Mouse (Mus musculus) gastrocnemius, adult 18-20 months (tissue): ENCODE measurements around the gene Tnnt3. TPM values are rescaled to one million over a fixed set of nuclear protein-coding genes. Genes with fewer than 3 reads are reported as not detected.

Experiments
- DNase-seq: peaks from one replicate; pipeline ENCODE4 v3.0.0; 2021; ENCODE audit warnings: low spot score
- total RNA-seq, 2 experiments: library from RNA; stranded (reverse); gene quantifications; 2 replicates each; pipeline ENCODE4 v1.2.3; 2021

Tnnt3 gene
- total RNA-seq, 2 experiments from 2014 or later: 35,269 to 35,976 TPM

DNA sequence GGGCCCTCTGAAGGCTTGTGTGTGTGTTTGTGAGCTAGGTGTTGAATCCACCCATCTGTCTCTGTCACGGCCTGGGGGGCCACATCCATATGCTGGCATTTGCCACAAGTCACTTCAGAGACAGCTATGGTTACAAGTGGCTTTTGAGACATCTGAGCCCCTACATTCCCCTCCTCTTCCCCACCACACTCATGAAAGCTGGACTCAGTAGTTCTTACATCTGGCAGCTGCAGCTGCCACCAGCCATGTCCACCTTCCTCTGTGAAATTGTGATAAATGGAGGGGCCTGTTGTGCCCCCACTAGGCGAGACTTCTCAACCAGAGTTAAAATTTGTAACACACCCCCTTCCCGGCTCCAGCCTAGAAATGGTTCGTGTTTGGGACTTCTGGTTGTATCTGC, 39.7 kb downstream of the Tnnt3 start:
- no peak for DNase-seq

DNA sequence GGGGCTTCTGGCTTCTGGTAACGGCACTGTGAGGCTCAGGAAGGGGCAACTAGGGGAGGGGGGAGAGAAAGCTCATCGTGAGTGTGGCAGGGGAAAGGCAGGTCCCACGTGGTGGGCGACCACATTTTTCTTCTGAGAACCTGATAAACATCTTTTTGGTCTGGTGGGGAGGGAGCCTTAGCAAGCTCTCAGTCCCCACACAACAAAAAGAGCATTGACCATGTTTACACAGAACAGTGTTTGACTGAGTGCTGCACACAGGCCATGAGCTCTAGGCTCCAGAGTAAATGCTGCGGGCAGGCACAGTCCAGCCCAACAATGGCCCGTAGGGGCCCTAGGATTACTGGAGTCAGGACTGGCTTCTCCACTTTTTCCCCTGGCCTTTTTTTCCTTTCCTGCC, 40.1 kb downstream of the Tnnt3 start:
- DNase-seq: no peak

DNA sequence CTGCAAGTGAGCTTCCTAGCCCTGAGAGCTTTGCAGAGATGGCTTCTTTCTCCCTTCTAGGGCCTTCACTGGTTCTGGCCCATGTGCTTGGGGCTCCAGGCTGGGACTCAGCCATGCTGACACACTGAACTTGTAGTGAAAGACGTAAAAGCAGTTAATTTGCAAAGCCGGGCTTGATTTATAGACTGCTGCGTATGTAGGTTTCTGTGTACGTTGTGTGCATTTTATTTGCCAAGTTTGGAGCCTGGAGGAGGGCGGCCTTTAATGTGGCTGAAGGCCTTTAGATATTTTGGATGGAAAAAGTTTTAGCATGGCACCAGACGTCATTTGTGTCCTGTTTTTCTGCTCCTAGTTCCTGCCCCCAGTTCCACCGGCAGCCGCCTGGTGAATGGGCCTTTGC, 41.2 kb downstream of the Tnnt3 start:
- no peak for DNase-seq

DNA sequence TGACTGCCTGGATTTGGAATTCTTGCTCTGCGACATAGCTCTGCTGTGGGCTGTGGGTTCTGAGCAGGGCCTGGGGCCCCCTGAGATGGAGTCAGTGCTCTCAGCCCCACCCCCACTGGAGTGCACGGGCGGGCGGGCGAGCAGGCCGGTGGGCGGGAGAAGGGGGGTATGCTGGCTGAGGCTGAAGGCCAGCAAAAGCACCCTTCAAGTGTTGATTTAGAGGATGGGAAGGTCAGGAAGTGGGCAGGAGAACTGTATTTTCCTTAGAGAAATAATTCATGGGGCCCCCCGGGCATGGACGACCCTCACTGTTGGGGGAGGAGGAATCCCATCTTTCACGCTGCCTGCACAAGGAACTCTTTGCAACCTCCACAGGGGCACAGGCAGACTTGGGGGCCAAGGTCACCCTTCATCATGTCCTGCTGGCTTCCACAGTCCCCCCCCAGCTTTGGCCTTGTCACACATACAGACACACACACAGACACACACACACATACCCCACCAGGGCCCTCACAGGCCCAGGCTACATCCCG, 44.2 kb downstream of the Tnnt3 start:
- DNase-seq: no peak

DNA sequence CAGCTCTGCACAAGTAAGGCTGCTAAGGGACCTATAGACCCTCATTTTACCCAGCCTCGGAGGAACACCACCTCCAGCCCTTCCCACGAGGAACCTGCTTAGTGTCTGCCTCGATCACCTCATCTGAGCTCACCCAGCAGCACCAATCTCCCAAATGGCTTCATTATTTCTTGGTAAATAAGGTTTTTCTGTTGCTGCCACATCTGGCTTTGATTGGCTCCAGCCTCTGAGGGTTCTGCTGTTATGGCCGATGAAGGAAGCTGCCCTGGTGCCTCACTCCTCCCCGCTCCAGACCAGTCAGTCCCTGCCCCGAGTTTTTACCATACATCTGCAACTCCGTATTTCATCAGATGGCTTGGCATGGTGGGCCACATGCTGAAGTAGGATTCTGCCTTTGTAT, 47.3 kb downstream of the Tnnt3 start:
- no peak for DNase-seq

DNA sequence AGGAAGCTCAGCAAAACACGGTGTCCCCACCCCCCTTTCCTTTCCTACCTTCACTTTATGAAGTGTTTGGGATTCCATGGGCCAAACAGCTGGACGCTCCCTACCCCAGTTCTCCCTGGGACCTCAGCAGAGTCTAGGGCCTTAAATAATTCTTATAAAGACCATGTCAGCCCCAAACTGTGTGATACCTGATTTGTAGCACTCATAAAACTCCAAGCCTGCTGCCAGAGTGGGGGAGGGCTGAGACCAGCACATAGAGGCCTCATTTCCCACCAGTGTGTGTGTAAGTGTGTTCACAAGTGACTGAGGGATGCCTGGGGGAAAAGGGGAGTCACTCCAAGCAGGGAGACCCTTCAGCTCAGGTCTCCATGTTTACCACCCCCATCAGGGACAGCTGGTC, 49.2 kb downstream of the Tnnt3 start:
- DNase-seq: no peak

DNA sequence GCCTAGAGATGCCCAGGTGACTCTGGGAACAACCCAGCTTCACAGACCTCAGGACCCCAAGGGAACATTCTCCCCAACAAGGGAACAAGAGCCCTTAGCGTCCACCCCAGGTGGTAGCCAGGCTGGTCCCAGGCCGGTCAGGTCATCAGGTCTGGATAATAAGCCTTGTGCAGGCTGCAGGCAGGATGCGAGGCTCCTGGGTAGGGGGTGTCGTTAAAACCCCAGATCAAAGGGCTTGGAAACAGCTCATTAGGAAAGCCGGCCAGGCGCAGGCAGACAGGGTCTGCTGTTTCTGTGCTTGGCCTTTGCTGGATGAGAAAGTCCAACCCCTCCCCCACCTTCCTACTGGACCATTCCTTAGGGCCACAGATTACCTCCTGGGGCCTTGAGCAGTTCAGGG, 50.1 kb downstream of the Tnnt3 start:
- peak; percentile 55 for DNase-seq

DNA sequence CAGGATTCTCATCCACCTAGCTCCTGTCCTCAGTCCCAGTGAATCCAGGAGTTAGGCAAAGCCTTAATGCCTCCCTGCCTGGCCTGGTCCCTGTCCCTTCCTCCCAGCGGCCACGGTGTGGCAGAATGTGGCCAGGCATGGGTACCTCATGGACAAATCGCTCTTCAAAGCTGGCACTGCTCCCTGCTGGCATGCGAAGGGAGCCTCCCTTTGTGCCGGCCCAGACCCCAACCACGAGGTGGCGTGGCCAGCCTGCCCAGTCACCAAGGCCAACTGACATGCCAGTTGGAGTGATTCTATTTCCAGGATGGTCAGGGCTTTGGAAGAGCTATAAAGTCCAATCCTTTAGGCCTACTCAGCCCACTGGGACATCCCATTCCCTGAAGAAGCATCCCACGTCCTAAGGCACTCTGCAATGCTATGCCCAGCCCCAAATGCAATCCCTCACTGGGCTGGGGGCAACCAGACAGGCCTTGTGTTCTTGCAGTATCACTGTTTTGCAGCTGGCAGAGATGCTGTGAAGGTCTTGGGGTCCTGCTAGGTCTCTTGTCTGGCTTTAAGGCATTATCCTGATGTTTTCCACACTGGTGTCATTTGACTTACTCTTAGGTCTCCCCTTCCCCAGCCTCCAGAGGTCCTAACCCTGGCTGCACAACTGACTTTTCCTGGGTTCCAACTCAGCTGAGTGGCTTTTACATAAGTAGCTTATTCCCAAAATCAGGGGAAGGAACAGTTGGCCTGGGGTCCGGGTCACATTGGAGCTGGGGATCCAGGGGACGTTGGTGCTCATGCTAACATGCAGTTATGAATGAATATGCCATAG, 51.5 kb downstream of the Tnnt3 start:
- DNase-seq: peak; percentile 88

DNA sequence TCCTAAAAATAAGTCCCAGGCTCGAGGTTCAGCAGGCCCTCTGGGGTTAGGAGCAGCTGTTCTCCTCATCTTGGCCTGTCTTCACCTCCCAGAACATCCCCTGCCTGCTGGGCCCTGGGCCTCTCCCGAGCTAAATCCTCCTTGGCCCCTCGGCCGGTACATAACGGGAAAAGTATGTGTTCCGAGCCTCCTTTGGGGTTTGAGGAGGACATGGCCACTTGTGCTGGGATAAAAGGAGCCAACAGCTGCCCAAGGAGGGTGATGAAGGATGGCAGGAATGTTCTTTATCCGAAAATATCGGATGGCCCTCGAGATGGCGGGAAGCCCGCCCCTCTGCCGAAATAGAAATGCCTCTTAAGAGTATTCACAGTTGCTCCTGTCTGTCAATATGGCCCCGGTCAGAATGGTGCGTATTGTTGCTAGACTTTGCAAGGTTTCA, 52.3 kb downstream of the Tnnt3 start:
- DNase-seq: peak; percentile 89

DNA sequence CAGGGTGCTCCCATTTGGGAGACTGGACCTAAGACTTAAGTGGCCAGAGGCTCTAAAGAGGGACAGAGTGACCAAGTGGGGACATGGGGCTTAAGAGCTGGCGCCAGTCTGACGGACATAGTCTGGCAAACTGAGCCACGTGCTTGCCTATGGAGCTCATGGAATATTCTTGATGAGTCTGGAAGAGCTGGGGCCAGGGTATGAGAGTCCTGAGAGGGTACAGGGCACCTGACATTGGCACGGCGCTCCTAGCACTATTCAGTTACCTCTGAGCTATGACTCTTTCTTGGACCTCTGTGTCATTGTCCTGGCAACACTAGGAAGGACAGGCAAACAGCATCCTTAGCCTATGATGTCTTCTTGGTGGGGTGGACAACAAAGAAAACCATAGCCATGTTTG, 53.1 kb downstream of the Tnnt3 start:
- DNase-seq: peak; percentile 85

DNA sequence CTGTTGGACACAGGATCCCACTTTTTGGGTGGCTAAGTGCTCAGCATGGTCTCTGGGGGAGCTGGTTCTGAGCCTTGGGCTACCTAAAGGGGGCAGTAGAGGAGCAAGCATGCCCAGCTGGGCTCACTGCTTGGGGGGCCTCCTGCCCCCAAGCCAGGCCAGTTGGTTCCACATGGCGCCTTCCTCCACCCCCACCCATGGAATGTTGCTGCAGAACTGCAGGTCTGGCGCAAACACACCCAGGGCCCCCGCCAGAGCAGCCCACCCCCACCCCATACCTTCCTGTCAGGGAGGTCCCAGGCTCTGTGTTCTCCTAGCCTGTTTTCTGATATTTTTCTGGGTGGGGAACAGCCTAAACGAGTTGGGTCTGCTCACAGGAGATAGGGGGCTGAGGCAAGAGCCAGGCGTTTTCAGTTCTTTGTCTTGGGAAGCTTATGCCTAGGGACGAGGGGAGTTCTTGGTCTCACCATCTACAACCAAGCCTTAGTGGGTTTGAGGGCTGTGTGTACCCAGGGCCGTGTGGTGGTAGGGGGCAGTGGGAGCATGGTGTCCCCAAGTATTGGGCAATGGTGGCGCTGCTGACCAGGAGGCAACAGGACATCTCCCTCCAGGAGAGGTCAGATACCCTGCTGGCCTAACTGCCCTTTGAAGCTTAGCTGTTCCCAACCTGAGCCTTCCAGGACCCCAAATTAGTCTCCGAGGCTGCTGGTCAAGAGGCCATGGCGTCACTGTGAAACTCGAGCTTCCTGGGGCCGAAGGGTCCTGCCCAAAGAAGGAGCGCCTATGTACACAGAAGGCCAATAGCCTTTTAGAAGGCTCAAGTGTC, 54.2 kb downstream of the Tnnt3 start:
- peak; percentile 88 for DNase-seq

DNA sequence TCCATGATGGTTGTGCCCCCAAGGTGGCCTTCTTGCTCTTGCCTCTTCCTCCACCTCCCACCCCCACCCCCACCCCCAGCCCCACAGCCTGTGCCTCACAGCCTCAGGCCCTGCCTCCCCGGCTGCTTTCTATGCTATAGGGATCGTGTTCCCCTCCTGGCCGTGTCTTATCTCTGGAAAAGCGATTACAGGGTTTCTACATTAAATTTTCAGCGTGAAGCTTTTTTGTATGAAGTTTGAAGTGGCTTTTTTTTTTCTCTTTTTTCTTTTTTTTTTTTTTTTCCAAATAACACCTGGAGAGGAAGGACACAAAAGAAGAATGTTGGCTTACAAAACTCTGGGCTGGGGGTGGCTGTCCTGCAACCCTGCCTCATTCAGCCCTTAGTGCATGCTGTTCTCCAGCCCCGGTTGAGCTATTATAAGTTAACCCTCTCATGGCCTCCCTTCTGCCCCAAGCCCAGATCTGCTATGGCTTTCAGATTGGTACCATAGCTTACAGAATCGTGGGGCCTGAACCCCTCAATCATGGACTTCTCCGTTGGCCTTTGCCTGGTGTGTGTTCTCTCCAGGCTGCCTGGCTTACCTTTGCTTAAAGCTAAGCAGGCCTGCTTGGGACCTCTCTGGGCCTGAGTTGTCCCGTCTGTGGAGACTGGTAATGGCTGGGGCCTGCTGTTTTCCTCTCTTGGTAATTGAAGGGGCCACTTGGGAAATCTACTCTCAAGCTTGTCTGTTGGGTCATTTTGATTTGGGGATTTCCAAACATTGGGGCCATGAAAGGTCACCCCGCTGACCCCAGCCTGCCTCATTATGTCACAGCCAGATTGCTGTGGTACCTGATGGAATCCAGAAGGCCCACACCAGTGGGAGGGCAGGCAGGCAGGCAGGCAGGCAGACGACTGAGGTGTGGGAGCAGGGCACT, 55.0 kb downstream of the Tnnt3 start:
- DNase-seq: no peak

DNA sequence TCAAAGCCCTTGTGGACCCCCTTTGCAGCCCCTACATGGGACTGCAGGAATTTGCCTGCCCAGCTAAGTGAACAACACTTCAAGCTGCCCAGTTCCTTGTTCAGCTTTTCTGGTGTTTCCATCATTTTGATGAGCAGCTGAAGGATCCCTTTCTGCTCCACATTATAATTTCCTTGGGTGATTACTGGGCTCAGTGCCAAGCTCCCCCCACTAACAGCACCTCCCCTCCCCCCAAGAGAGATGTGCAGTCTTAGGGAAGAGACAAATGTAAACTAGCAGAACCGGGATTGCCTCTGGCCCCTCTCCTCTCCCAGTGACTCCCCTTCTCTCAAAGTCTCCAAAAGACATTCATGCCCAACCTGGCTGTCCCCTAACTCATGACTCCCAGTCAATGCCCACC, 56.0 kb downstream of the Tnnt3 start:
- no peak for DNase-seq

DNA sequence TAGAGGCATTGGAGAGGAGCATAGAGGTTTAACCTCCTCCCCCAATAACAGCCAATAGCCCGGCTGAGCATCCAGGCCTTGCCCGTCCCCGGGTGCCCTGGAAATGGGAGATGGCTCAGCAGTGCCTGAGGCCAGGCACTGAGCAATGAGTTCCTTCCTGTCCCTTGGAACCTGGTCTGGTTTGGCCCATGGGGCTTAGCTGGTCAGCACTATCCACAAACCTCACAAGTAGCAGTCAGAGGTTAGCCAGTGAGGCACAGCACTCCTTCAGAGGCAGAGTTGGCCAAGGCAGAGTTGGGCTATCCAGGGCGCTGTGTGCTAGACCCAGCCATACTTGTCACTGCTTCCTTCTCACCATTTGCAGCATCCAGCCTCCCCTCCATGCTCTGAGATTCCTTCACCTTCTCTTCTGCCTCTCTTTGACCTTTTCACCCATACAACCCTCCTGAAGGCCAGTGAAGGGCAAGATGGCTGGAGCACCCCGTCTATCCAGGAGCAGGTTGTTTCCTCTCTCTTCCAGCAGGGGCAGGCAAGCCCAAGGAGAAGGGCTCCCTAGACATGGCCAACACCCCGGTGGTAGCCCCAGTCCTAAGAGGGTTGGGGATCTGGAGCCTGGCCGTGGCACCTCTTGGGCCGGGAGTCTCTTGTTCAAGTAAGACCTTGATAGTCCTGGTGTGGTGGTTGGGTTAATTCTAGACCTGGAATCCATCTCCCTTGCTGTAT, 56.9 kb downstream of the Tnnt3 start:
- peak; percentile 74 for DNase-seq

DNA sequence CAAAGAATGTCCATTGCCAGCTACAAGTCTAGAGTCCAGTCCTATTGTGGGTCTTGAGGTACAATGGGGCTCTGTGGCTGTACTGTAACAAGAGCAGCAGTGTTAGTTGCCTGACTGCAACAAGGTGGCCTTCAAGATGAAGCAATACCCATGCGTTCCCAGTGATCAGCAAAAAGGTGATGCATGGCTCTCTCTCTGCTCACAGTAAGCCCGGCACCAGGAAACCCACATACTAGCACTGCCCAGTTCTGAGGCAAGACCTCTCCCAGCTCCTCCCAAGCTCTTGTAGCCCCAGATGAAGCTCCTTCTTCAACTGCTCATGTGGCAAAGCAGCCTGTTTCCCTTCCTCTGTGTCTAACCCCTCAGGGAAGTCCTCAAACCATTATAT, 57.4 kb downstream of the Tnnt3 start:
- DNase-seq: peak; percentile 51

DNA sequence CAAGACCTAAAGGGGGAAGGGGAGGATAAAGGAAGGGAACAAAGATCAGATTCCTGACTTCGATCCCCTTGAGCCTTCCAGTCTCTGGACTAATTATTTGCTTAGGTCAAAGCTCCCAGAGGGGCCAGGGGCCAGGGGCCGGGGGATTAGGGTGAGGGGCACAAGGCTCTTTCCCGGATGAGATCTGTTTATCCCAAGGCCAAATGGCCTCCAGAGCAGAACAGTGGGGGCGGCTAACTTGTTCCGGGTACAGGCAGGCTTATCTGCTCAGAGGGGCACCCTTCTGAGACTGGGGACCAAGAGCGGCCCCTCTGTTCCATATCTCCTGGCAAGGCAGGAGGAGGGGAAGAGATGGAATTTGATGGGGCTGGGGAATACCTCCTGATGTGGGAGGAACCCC, 59.1 kb downstream of the Tnnt3 start:
- no peak for DNase-seq

DNA sequence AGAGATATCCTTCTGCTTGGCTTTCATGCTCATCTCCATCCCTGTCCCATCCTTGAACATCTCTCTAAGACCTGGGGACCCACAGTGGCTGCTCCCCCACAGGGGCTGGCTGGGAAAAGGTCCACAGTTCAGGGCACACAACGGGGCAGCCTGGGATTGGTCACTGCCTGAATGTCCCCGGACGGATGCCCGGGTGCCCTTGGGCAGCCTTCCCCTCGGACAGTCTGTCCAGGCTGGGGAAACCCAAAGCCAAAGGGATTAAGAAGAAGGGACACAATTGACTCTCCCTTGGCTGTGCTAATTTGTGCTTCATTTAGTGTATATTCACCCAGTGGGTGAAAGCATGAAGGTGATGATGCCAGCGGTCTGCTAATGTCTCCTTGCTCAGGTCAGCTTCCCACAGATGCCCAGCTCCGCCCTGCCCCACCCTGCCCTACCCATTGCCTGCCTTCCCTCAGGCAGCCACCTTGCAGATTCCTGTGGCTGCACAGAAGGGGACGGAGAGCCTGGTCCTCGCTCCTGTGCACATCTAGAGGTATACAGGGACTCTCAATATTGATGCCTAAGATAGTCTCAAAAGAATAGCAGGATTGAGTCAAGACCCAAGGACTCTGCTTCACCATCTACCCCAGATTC, 60.0 kb downstream of the Tnnt3 start:
- DNase-seq: peak; percentile 88

DNA sequence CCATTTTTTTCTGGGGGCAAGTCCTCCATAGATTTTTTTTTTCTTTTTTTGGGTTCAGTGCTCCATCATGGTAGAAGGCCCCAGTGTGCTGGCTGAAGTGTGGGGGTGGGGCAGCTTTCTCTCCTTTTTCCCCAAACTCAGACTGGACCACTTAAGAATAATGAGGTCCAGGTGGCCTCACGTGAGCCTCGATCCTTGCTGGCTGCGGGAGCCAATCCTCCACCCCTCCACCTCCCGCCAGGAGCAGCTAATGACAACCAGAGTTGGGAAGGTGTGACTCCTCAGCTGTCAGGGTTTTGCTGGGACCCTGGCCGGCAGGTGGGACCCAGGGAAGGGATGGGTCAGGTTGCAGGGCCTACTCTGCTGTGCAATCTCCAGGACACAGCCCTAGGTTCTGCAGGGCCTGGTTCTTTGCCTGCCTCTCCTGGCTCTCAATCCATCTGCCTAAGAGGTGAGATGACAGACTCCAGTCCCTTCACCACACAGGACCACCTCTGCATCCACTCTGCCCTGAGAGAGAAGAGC, 61.1 kb downstream of the Tnnt3 start:
- DNase-seq: no peak

DNA sequence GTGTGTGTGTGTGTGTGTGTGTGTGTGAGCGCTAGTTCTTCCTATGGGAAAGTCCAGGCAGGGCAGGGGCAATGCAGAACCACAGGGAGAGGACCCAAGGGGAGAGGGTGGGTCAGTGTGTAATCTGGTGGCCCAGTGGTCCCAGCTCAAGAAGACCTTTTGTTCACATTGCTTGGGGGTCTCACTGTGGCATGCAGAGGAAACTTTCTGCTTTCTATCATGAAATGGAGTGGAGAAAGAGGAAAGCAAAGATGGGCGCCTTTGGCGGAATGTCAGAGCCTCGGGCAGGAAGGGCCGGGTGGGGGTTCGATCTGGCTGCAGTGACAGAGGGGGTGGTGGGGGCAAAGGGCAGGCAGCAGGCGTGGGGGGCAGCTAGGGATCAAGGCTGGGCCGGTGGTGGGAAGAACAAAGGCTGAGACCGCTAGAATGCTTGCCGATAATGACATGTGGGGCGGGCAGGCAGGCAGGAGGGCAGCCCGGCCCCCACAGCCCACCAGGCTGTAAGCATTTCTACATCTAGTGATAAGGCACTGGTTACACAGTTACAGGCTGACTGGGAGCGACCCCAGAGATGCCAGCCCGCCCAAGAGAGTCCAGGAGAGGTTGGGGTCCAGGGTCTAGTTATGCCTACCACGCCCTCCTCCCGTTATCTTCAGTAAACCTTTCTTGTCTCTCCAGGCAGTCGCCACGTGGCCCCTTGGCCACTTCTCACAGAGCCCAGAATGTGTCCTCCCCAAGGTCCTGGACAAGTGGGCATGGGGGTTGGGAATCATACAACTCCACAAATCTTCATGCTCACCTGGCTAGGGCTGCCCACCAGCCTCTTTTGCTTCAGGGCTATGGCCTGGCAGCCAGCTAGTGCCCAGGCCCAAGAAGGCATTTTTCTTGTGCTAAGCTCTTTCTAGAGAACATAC, 62.6 kb downstream of the Tnnt3 start:
- no peak for DNase-seq
